Mouse (Mus musculus): ENCODE measurements around the gene Cpsf3.

DNA sequence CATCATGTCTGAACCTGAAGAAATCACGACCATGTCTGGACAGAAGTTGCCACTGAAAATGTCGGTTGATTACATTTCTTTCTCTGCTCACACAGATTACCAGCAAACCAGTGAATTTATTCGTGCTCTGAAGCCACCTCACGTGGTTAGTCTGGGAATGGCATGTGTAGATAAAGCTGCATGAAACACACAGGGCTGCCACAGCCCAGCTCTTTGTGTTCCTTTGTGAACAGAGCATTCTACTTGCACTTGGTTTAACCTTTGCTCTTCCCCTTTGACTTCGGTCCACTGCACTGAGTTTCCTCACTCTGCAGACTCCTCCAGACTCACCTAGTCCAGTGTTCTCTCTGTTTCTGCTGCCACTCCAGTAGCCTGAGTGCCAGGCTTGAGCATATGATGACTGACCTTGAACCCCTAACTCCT is 17.2 kb downstream of the Cpsf3 start:
- TF ChIP-seq CTCF (conservative IDR thresholded peaks at IDR 0.05; ENCODE audit: low read length) (no peak), POU5F1 (IDR thresholded peaks at IDR 0.05; ENCODE audit: borderline replicate concordance, low read length) (no peak)
